Mouse (Mus musculus) embryonic fibroblast, embryonic 13.5 days (primary cell): ENCODE measurements around the gene Il20rb. TPM values are rescaled to one million over a fixed set of nuclear protein-coding genes. Genes with fewer than 3 reads are reported as not detected.

Experiments
- H3K27ac ChIP-seq: 2 replicates; pipeline ENCODE4 v1.5.1; 2012; ENCODE audit warnings: low read length, control low read depth, inconsistent platforms; ENCODE audit not compliant: insufficient read depth
- H3K4me1 ChIP-seq: 2 replicates; pipeline ENCODE4 v1.6.1; 2011; ENCODE audit warnings: low read length; ENCODE audit not compliant: control insufficient read depth, insufficient read depth
- H3K4me3 ChIP-seq: 2 replicates; pipeline ENCODE4 v1.5.1; 2011; ENCODE audit warnings: mild to moderate bottlenecking, control low read depth, low read length; ENCODE audit not compliant: insufficient read depth
- CTCF ChIP-seq: IDR thresholded peaks from 2 replicates; pipeline ENCODE4 v1.5.1; 2011; ENCODE audit warnings: mild to moderate bottlenecking, control low read depth, low read length, moderate library complexity, borderline replicate concordance; ENCODE audit not compliant: insufficient read depth
- POLR2A ChIP-seq: IDR thresholded peaks from 2 replicates; pipeline ENCODE4 v1.6.1; 2011; ENCODE audit warnings: low read depth, mild to moderate bottlenecking, control low read depth, low read length, moderate library complexity
- polyA plus RNA-seq: library from polyadenylated mRNA; stranded (reverse); fragments of >200 nt; gene quantifications from 2 replicates; pipeline ENCODE4 v1.2.4, GENCODE M21; 2011; ENCODE audit warnings: low read depth; ENCODE audit not compliant: missing spikeins, insufficient read length

Il20rb gene
- polyA plus RNA-seq, 1 experiment: 1.9 TPM

DNA sequence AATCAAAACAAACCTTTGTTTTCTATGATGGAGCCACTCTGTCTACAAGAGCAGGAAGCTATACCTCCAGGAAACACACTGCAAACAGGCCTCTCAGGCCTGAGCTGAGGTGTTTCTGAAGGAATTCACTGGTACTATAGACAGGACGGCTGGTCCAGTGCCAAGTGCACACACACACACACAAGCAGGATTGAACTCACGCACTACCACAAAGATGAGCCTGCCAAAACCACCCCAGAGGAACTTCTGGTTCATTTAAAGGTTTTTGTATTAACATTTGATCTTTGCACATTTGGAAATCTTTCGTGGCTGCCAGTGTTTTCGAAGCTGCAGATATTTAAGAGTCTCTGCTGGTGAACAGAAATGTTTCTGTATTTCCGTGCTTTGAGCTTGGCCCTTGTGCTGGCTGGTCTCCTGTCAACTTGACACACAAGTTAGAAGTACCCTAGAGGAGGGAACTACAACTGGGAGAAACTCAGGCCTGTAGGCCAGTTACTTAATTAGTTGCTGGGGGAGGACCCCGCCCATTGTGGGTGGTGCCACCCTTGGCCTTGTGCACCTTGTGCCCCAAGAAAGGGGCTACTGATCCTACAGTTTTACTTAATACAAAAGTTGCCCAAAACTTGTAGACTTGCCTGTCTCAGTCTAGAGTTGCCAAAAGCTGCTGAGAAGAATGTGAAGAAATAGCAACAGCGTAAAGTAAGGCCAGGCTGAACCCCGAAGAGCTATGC is 49.6 kb downstream of the Il20rb start:
- Histone ChIP-seq H3K4me1 (peaks cover 3% of the 10 kb centered on the region), H3K27ac (no peak overlapping the region), H3K4me3 (no peak overlapping the region)
- TF ChIP-seq CTCF (no peak), POLR2A (no peak)

DNA sequence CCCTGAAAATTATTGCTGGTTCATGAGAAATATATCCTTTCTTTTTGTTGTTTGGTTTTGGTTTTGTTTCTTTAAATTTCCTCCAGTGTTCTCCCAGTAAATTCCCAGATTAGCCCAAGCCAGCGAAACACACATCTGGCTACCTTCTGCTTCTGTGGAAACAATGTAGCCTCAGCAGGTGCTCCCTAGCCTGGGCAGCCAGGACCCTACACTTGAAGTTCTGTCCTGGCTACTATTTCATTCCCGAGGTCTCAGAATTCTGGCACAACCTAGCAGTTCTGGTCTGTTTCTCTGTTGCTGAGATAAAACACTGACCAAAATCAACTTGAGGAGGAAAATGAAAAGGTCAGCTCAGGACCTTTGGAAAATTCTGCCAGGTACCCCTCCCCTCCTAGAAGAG is 55.2 kb downstream of the Il20rb start:
- Histone ChIP-seq H3K4me3 (no peak overlapping the region), H3K27ac (no peak overlapping the region), H3K4me1 (no peaks in the 10 kb centered on the region)
- TF ChIP-seq CTCF: no peak
- TF ChIP-seq POLR2A: no peak

DNA sequence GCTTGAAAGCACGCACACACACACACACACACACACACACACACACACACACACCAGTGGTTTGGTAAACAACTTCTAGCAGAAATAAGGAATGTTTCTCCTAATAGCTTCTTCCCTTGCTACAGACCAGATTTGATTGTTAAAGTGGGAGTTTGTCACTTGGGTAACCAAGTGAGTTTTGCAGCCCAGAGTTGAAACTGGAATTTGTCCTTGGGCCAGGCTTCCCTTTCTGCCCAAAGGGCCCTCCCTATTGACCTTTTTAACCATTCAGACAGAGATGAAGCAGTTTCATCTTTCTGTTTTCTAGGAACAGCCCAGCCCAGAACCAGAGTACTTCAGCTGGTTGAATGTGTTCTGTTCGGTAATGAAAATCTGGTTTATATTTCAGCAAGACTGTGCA is 55.7 kb downstream of the Il20rb start:
- TF ChIP-seq CTCF (no peak), POLR2A (no peak)
- H3K4me3 ChIP-seq: no peak overlapping the region
- H3K27ac ChIP-seq: no peak overlapping the region
- no peaks in the 10 kb centered on the region for H3K4me1 ChIP-seq

DNA sequence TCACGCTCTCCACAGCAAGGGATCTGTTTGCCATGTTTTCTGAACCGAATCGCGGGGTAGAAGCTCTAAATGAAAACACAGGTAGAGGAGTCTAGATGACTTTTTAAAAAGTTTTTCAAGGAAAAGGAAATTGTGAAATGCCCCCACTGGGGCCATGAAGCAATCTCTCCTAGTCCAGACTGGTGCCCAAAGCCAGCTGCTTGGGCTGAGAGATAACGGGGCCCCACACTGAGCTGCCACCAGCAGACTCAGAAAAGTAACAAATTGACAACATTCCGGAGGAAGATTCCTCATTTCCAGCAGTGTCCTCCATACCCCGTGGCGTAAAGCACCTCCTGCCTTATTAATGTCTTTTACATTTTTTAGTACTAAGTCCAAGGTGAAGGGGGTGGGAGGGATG is 66.9 kb downstream of the Il20rb start:
- no peak overlapping the region for H3K27ac ChIP-seq
- TF ChIP-seq CTCF (no peak), POLR2A (no peak)
- H3K4me1 ChIP-seq: no peaks in the 10 kb centered on the region
- no peak overlapping the region for H3K4me3 ChIP-seq

DNA sequence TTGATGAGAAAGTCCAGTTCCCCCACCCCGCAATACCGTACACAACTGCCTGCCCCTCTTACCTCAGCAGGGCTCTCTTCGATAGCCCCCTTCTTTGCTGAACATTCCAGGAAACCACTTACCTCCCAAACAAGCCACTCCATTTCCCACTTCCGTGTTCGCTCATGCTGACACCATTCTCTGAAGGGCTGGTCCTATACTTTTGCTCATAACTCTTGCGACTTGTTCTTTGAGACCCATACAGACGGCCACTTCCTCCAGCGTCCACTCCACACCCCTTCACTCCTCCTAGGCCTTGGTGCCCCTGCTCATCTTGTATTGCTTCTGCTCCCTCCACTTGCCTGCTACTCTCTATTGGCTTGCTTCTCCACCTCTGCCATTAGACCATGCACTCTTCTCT is 67.5 kb downstream of the Il20rb start:
- H3K27ac ChIP-seq: no peak overlapping the region
- H3K4me1 ChIP-seq: no peaks in the 10 kb centered on the region
- no peak for TF ChIP-seq CTCF
- no peak for TF ChIP-seq POLR2A
- no peak overlapping the region for H3K4me3 ChIP-seq

DNA sequence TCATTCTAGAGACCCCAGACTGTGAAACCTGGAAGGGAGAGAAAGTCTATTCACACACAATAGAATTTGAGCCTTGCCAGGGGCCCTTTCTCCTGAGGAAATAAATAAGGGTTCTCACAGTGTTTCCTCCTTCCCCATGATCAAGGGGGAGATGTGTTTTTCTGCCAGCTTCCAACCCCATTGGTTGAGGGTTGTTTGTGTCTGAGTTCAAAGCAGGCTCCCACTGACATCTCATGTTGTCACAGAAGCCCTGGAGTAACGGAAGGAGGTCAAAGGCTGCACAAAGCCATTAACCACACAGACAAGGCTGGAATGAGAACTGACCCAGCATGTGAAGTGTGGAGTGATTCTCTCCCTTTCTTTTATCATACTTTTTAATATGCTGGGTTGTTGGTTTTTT is 69.8 kb downstream of the Il20rb start:
- Histone ChIP-seq H3K4me3 (no peak overlapping the region), H3K4me1 (no peaks in the 10 kb centered on the region), H3K27ac (no peak overlapping the region)
- TF ChIP-seq POLR2A: no peak
- no peak for TF ChIP-seq CTCF

DNA sequence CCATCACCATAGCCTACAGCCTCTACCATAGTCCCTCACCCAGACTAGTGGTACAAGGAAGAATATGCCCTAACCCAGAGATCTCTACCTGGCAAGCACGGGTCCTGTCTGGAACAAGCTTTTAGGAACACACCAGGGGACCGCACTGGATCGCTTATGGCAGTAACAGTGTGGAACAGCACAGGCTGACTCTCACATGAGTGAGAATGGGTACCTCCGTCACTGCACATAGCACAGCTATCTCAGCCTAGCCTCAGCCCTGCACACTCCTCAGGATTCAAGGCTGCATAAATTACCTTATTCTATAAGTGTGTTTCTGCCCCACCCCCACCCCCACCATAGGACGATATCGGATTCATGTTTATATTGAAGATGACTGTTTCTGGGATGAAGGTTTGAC is 70.3 kb downstream of the Il20rb start:
- TF ChIP-seq POLR2A (no peak), CTCF (no peak)
- H3K4me1 ChIP-seq: no peaks in the 10 kb centered on the region

DNA sequence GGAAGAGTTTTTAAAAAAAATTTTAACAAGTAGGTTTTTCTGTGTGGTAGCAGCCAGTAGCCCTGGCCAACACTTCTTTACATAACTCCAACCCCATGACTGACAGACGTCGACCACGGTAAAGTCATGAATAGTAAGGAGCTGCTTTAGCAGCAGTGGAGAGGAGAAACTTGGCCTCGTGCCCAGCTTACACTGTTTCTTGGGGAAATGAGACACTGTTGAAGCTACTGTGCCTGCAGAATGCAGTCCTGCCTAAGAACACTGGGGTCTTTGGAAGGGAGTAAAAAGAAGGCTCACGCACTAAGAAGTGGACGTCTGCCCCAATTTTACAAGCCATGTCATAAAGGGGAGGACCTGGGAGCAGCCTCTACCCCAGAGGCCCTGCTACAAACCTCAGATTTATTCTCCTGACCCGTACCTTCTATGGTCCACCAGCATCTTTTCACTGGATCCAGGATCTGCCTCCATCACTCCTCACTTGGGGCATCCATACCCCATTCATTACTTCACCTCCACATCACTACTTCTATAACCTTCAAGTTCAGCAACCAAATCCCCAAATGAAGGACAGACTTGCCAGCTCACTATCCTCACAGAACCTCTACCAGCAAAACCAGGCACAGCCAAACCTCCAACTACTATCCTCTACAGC is 71.1 kb downstream of the Il20rb start:
- H3K27ac ChIP-seq: no peak overlapping the region
- H3K4me1 ChIP-seq: no peaks in the 10 kb centered on the region
- TF ChIP-seq CTCF (no peak), POLR2A (no peak)
- H3K4me3 ChIP-seq: no peak overlapping the region

More for the DNA sequence above, 70.3 kb downstream of the Il20rb start:
- Histone ChIP-seq H3K4me3 (no peak overlapping the region), H3K27ac (no peak overlapping the region)

Other genes starting within 250 kb of the Il20rb start
- gene Nck1, start 59.3 kb upstream of the Il20rb start, polyA plus RNA-seq: 52.0 and 54.0 TPM in 2 replicates
- gene Slc35g2, start 84.3 kb upstream of the Il20rb start, polyA plus RNA-seq: 2.6 and 2.8 TPM in 2 replicates
- 31.4 and 40.2 TPM in 2 replicates for gene Stag1, start 111.0 kb upstream of the Il20rb start, polyA plus RNA-seq